Mouse (Mus musculus): ENCODE results near the gene Atp5j2.

The Atp5j2 gene

DNA sequence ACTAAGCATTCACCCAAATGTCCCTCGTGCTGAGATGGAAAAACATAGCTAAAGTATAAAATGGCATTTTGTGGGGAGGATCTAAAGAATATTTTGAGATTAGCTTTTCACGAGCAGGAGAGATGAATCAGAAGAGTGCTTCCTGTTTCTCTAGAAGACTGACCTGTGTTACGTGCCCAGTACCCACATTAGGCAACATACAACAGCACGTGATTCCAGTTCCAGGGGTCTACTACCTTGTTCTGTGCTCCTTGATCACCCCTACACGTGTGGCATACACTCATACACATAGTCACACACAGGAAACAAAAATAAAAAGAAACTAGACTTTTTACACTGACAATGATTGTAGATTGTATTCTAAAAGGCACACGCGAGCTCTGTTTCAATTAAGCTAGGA lies 8.5 kb upstream of the Atp5j2 start:
- no peak for DNase-seq

DNA sequence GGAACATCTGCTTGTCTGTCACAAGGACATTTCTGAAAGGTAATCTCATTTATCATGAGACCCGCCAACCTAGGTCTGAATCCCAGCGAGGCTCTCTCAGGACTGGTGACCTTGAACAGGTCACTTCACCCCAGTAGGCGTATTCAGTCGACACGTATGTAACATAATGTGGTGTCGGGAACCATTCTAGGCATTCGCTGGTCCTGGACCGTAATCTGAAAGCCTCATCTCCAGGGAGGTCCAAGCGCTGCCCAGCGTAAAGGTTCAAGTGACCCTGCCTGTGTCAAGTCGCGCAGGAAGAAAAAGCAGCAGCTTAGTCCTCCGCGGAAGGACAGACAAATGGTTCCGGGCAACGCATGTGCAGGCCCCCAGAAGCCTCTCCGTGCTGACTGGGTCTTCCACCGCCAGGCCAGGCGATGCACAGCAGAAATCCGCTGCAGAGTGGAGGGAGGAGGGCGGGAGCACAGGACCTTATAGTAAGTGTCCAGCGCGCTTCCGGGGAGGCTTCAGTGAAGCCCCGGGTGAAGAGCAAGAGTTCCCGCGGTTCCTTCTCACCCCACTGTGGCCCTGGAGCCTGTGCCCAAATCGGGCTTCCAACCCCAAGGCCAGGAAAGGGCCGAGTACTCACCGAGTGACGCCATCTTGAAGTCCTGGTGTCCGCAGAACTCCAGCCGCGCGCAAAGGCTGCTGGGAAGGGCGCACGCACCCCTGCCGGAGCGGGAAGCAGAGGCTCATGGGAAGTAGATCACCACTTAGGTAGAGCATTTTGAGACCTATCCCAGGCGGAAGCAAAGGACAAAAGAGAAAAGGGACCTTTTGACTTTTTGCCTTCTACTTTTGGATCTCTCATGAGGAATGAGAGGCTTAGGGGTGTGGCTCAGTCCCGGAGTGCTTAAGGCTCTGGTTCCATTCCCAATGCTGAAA lies 725 bp downstream of the Atp5j2 start:
- DNase-seq = peak; percentile 86

DNA sequence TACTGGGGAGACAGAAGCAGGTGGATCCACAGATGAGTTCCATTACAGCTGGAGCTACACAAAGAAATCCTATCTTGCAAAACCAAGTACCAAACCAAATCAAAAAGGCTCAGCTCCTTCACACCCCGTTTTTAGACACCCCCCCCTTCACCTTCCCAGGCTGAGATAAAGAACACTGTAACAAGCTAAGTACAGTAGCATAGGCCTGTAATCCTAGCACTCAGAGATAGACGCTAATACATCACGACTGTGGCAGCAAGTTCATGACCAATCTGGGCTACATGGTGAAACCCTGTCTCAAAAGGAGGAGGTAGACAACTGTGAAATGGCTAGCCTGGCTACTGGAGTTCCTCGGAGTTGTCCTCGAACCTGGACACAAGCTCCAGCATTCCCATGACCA lies 1.5 kb downstream of the Atp5j2 start:
- DNase-seq = no peak

DNA sequence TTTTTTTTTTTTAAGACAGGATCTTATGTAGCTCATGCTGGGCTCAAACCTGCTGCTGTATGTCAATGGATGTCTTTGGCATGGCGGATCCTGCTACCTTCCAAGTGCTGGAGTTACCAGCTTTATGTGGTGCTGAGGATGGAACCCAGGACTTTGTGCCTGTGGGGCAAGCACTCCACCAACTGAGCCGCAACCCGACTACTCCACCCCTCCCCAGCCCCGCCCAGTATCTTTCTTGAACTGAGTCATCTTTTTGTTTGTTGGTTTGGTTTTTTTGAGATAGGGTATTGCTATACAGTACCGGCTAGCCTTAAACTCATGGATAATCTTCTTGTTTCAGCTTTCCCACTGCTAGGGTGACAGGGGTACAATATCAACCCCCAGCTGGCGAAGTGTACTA lies 2.4 kb downstream of the Atp5j2 start:
- DNase-seq = no peak

DNA sequence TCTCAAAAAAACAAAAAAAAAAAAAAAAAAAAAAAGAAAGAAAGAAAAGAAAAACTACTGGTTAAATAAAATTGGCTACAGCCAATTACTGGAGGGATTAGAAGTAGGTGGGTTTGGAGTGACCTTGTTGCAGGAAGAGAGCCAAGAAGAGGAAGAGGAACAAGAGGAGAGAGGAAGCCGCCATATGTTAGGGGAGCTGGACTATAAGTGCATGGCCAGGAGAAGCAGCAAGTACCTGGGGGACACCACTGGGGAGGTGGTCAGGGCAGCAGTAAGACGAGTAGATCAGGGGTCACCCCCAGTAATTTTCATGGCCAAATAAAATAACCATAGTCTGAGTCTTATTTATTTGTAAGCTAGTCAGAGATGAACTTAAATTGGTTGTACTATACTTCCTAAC lies 6.6 kb downstream of the Atp5j2 start:
- no peak for DNase-seq

DNA sequence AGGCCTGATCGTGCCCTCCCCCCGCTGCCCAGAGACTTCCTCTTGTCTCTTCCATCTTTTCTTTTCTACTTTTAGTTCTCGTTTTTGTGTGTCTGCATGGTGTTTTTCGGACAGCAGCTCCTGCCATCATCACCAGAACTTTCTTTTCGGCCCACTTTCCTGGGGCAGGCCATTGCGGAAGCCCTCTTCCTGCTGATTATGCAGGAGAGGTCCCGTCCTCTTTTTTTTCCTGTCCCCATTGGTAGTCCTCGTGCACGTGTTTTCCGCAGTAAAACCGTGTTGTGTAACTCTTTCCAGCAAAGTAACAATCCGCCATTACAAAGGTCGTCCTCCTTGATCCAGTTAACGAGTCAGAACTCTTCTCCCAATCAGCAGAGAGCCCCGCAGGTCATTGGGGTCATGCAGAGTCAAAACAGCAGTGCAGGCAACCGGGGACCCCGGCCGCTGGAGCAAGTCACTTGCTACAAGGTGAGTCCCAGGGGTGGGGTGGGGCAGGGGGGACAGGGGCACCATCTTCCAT lies 13.3 kb downstream of the Atp5j2 start:
- DNase-seq = no peak

DNA sequence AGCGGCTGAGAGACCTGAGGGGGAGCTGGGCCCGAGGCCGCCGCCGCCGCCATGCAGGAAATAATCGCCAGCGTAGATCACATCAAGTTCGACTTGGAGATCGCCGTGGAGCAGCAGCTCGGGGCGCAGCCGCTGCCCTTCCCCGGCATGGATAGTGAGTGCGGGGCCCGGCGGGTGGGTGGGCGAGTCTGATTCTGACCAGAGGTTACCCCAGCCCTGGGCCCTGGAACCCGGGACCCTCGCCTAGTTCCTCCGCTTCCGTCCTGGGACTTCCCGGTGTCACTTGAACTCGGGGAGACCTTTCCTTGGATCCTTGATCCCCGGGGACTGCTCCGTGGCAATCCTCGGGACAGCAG lies 24.6 kb downstream of the Atp5j2 start:
- no peak for DNase-seq

DNA sequence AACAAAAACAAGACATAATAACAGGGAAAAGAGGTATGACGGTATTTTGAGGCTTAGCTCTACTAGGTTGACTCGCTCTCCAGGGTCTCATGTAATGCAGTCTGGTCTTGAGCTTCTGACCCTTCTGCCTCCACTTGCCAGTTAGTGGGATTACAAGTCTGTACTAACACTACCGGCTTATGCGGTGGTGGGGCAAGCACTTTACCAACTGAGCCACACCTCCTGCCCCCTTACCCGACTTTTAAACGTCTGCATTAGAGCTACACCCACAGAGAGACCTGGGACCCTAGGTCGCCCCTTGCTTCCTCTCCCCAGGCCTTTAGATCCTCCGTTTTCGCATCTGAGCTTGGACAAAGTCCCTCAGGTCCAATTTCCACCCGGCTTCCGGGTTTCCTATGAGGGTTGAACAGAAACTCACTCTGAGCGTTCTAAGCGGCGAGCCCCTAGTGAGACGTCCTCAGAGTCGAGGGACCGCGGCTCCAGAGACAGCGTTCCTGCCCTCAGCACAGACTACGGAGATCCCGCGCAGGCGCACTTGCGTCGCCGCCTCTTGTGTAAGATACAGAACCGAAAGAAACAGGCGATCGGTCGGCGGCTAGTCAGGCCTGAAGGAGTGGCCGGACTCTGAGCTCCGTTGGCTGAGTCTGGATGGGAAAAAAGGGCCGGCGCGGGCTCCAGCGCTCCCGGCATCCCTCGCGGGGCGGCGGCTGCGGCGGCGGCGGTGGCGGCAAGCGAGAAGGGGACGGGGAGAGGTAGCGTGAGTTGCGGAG lies 25.1 kb downstream of the Atp5j2 start, which contains the start of the genes Ptcd1 and Cpsf4:
Gene Ptcd1 (minus strand): TSS at position 573 of the 770 bp plus-strand sequence.
Gene Cpsf4 (plus strand): TSS at position 678 of the 770 bp plus-strand sequence.
- DNase-seq = peak; percentile 97

DNA sequence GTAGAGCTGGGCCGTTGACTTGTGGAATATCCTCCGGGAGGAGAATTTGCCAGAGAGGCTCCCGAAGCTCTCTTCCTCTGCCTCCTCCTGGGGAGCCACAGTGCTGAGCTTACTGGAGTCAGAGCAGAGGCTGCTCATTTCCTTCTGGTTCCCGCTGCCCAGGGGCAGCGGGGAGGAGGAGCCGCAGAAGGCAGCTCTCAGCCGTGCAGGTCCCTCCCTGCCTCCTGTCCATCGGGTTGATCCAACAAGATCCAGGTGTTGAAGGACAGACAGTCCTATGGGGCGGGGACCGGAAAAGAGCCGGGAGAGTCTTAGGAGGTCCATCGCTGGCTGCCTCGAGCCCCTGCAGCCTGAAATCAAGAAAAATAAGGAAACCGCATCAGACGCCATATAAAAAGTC lies 26.7 kb downstream of the Atp5j2 start:
- DNase-seq = no peak

DNA sequence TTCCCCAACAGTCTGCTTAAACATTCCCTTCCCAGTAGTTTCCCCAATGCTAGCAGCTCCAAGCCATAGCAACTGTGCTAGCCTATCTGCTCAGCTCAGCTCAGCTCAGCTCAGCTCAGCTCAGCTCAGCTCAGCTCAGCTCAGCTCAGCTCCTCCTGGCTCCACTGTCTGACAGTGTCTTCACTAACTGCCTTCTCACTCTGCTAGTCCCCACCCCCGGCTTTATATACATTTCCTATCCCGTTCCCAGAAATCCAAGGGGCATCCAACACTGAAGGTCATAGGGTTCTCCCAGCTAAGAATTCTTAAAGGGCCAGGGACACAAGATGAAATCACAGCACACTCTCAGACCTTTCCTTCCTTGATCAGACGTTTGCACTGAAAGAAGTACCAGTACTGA lies 27.2 kb downstream of the Atp5j2 start:
- no peak for DNase-seq

DNA sequence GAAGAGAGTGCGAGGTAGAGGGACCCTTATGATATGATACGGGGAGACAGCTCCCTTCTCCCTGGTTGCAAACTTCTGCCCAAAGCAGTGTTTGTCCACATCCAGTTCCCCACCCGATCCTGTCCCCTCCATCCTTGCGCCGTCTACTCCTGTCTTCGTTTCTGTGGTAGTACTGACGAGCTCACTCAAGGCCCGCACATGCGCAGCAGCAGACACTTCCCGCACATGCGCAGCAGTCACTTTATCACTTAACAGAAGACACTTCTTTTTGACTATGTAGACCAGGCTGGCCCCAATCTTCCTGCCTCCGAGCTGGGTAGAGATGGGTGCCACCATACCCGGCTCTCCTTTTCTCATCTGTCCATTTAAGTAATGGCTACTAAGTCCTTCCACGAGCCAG lies 30.5 kb downstream of the Atp5j2 start:
- DNase-seq = no peak

DNA sequence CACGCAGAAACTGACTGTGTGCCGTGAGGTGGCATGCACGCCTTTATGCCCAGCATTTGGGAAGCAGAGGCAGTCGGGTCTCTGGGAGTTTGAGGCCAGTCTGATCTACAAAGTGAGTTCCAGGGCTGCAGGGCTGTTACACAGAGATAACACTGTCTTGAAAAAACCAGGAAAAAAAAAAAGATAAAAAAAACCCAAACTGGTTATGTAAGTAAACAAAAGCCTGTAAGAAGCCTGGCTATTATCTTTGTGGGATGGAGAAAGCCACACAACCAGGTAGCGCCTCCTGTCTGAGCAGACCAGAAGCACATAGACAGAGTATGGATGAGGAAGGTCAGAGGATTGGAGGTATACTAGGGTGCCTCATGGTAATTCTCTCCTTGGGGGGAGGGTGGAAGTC lies 39.2 kb downstream of the Atp5j2 start:
- DNase-seq = no peak

DNA sequence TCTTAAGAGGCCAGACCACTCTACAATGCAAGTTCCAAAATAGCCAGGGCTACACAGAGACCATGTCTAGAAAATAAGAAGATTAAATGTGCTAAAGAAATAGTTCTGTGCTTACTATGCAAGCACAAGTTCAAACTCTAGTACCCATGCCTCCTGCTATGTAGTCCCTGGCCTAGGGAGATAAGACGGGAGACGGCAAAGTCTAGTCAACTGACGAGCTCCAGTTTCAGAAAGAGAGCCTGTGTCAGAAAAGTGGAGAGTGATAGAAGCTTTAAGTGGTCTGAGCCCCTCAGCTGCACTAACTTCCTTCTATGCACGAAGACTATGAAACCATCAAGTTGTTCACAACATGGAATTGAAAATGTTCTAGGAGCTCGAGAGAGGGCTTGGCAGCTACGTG lies 42.6 kb downstream of the Atp5j2 start:
- DNase-seq = no peak

DNA sequence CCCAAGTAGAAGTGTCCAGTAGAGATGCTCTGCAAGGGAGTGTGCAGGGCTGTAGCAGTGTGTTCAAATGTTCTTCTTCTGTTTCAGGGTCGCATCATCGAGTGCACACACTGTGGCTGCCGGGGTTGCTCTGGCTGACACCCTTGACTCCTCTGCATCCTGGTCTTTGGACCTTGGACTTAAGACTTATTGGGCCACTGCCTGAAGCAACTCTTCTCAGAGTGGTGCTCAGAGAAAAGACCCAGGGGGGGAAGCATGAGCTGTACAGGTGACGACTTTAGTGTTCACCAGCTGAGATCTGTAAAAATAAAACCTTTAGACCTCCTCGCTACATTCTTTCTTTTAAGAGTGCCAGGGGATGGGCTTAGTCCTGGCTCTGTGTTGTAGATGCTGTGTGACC lies 44.1 kb downstream of the Atp5j2 start:
- no peak for DNase-seq

DNA sequence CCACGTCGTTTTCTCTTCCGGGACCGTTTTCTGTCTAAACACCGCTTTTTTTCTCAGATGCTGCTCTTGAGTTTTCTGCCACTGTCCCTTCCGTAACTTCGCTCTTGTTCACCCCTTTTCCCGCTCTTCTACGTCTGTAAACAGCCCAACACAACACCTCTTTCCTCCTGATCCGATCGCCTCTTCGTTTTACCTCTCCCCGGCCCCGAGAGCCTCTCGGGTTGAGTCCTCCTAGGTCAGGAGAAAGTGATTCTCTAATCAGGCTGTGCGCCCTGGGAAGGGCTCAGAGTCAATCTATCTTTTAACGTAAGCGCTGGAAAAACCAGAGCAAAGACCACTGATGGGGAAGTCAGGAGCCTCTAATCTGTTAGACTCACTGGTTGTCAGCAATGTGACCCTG lies 51.3 kb downstream of the Atp5j2 start:
- no peak for DNase-seq

DNA sequence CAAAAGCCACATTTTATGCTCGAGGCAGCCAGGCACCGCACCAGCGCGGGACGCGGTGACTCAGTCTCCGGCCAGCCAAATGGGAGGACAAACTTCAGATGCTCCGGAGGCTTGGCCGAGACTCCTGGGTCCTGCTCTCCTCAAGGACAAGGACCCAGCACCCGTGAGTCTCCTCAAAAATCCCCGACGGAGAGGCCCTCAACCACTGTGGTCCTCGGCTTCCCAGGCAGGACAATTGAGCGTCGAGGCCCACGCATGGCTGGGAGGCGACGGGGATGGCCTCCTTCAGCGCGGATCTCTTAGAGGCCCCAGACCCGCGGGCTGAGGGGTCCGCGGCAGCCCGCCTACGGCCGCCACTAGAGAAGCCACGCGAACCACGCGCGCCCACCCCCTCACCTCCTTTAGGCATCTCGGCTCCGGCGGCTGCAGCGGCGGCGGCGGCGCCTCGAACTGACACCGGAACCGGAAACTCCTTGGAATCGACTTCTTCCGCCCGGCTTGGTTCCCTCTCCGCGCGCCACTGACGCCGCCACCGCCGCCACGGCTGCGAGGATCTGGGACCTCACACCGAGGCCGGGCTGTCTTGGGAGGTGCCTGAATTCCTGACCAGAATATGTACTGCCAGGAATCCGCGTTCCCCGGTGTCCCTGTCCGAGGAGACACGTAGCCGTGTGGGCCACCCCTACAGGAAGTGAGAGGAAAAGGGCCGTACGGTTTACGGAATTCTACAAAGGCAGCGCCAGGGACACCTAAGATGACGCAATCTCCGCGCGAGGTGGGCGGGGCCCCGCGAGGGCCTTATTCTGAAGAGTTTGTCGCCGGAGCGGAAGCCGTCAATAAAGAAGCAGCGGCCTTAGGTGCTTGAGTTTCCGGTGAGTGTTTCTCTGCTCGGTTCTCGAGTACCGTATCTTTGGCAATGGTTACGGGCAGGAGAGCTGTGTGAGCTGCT lies 52.0 kb downstream of the Atp5j2 start, which contains the start of the genes Pdap1 and Bud31:
Gene Pdap1 (minus strand): TSS at position 668 of the 949 bp plus-strand sequence.
Gene Bud31 (plus strand): TSS at position 792 of the 949 bp plus-strand sequence.
- DNase-seq = peak; percentile 95

DNA sequence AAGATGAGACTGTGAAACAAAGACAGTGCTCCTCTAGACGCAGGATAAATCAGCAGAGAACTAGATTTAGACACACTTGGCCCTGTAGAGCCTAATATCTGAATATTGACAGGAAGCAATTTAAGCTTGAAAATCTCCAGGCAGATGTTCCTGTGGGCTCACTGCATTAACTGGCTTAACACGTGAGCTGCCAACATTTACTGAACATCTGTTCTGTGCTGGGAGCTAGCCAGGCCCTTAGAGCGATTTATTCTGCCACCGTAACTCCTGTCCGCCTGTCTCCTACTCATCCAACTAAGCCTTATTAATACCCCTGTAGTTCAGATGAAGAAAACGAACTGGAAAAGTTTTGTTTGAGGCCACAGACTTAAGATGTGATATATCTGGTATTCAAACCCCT lies 53.0 kb downstream of the Atp5j2 start:
- no peak for DNase-seq

Measured in right cerebral cortex, postnatal 4 days (tissue).